Mouse (Mus musculus) activated CD4-positive, CD25-positive, alpha-beta regulatory T cell, adult 4 months (primary cell): Measurements from ENCODE around the gene Tmem95. TPM values are rescaled to one million over a fixed set of nuclear protein-coding genes. Genes with fewer than 3 reads are reported as not detected.

ENCODE experiments used
- ATAC-seq: one replicate; pipeline ENCODE4 v1.8.0; 2017
- polyA plus RNA-seq, 2 experiments: library from polyadenylated mRNA; unstranded; fragments of 100-300 nt; shearing (Covaris generic); gene quantifications; one replicate each; pipeline ENCODE4 v1.2.1; 2017

Tmem95 gene
- polyA plus RNA-seq, 2 experiments from 2014 or later = not detected

DNA sequence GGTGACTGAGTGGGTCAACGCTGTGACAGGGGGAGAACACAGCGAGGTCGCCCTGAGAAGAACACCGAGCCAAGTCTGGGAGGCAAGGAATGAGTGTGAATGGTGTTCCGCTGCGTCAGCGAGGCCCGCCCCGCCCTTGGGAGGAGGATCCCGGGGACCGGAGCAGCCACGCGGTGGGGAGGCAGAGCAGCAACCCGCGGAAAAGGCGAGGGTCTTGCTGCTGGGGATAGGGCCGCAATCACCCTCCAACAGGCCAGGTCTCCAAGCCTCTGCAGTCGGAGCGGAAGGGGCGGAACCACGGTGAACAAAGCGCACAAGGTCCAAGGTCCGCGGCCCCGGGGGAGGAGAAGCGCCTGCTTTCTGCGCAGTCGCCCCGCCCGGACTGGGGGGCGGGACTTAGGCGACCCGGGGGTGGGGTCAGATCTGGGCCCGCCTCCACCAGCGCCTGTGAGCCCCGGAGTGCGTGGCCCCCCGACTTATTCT lies 31.6 kb downstream of the Tmem95 start, which contains the start of gene Plscr3:
Gene Plscr3 (plus strand): TSS at position 179 of the 483 bp plus-strand sequence.
- ATAC-seq = peak; percentile 80

DNA sequence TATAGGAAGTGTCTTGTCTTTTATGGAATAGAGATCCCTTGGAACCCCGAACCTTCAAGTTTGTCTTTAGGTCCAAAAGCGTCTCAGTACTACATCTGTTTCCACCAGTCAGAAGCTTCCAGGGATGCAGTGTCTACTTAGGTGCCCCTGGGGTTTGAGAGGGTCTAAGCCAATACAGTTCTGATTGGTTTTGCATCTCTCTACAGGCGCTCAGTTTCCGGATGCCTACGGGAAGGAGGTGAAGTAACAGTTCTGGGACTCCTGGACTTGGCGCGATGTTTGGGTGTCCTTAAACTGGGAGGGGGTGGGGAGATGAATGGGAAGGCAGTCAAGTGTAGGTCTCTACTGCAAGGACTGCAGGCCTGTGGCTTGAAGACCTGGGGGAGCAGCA lies 39.1 kb downstream of the Tmem95 start:
- peak; percentile 16 for ATAC-seq

DNA sequence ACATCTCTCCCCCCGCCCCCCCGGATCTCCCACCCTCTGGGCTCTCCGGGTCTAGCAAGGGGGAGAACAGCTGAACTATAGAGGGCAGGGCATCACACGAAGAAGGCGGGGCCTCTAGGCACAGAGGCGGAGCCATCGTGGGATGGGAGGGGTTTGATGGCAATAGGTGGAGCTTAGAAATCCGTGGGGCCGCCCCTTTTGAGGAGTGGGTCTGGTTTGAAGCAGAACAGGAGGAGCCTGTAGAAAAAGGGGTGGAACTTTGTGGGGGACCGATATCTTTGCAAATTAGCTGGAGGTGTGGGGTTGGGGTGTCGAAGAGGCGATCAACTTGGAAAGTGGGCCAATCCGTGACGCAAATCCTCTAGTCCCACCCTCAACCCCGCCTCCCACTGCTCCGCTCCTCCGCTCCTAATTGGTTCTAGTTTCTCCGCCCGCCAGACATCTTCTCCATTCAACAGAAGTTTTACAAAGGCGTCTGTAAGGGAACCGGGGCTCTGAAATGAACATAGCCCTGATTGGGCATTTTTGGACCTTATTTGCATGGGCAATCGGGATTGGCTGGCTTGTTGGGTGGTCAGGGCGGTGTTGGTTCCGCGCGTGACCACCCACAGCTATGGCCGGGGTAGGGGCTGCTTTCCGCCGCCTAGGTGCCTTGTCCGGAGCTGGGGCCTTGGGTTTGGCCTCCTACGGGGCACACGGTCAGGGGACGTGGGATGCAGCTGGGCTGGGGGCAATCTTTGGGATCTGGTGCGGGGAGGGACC lies 39.7 kb downstream of the Tmem95 start, which contains the start of gene Tmem256:
Gene Tmem256 (plus strand): TSS at position 563 of the 762 bp plus-strand sequence.
- peak; percentile 87 for ATAC-seq

DNA sequence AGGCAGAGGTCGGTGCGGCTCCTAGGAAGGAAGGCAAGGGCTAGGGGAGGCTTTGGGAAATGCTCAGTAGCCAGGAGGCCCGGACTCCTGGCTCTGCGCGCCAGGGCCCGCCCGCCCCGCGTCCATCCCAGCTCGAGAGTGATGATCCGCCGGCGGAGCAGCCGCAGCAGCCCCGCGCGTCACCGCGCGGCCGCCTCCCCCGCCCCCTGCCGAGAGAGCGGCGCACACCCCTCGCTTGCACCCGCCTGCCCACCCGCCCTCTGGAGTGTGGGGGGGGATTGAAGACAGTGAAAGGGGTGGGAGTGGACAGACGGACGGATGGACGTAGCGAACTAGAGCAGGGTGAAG lies 40.2 kb downstream of the Tmem95 start, which contains the start of gene Nlgn2:
Gene Nlgn2 (minus strand): TSS at position 181 of the 348 bp plus-strand sequence.
- no peak for ATAC-seq

DNA sequence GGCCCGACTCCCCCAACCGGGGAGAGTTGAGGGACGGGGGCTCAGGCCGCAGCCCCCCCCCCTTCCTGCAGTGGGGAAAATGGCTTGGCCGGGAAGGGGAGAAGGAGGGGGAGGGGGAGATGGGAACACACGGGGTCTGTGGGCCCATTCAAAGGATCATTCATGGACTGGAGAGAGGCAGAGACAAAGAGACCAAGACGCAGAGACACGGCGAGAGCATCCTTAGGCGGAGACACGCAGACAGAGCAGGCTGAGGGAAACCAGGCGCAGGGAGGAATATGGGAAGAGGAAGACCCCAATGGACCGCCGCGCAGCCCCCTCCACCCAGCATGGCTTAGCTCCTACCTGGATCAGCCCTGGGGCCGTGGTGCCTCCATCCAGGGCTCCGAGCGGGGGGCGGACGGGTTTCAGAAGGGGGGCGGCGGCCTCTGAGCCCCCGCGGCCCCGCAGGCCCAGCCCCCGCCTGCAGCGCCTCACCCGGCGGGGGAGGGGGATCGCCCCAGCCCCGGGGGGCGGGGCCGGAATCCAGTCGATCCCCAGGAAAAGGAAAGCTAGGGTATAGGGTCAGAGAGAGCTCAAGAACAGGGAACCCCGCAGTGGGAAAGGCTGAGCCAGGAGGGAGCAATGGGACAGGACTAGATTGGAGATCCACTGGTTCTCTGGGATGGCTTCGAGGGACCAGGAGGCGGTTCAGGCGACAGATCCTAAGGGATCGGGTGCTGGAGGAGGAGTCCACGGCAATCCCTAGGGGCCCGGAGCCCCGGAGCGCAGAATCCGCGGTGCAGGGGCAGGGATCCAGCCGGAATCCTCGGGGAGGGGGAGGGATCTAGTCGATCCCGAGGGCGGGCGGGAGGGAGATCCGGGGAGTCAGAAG lies 40.9 kb downstream of the Tmem95 start:
- ATAC-seq = no peak

DNA sequence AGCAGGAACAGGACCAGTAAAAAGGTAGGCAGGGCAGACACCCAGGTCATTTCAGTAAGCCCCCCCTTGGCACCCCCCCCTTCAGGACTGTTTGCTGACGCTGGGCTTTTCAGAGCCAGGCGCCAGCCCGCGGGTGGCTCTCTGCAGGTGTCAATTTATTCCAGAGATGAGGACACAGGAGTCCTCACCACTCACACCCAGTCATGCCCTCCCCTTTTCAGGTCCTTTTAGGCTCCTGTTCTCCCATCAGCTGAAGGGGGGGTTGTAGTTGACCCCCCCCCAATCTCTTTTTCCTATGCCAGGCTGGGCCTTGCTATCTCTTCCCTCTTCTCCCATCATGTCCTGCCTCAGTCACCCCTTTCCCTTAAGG lies 41.9 kb downstream of the Tmem95 start:
- no peak for ATAC-seq

DNA sequence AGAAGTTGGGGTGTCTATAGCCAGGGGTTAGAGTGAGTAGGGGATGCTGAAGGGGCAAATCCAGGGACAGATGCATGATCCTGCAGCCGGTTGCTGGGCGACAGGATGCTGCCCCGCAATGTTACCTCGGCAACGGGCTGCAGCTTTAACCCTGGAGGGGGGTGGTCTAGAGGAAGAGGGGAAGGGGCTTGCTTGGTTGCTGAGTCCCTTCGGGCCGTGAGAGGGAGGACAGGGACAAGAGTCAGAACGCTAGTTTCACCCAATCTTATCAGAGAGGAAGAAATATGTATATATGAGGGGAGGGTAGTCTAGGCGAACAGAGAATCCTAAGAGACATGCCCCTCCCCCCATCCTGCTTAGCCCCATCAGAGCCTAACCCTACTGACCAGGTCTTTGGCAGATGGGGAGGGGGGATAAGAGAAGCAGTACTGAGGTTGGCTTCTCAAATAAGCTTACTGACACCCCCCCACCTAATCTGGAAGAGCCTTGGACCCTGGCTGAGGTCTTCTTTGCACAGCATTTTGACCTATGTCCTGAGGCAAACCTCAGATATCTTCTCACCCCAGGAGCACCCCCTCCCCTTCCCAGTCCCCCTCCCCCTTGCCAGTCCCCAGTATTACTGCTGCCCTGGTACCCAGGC lies 42.4 kb downstream of the Tmem95 start:
- ATAC-seq = no peak

DNA sequence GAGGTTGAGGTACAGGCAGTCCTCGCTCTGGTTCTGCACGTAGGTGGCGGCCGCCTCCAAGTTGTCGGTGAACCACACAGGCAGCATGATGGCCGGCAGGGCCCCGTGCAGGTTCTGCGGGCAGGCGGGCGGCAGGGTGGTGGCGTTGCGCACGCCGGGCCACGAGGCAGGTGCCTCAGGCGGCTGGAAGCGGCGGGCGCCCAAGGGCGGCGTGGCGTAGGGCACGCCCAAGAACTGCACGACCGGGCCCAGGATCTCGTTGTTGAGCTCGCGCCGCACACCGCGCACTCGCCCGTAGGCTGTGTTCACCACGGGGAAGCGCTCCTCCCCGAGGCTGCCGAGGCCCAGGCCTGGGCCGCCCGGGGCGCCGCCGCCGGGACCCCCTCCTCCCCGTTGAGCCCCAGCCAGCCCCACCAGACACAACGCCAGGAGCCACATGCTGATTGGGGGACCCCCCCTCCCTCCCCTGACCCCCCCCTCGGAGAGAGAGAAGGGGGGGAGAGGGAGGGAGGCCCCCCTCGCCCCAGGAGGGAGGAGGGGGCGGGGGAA lies 43.7 kb downstream of the Tmem95 start:
- peak; percentile 9 for ATAC-seq

DNA sequence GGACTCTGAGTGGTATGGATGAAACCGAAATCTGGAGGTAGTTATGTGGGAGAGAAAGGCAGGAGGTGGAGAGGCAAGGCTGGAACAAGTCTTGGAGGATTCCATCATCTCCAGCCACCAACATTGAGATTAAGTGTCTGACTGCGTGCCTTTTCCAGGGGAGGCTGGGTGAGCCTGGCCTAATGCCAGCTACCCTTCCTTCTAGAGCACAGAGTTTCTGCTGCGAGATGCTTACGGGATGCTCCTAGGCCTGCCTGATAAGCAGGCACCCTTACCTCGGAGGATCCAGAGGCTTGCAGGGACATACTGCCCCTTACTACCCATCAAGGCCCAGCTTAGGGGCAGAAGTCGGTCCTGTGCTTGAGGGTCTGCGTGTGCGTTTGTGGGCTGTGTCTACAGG lies 44.3 kb downstream of the Tmem95 start:
- ATAC-seq = no peak

DNA sequence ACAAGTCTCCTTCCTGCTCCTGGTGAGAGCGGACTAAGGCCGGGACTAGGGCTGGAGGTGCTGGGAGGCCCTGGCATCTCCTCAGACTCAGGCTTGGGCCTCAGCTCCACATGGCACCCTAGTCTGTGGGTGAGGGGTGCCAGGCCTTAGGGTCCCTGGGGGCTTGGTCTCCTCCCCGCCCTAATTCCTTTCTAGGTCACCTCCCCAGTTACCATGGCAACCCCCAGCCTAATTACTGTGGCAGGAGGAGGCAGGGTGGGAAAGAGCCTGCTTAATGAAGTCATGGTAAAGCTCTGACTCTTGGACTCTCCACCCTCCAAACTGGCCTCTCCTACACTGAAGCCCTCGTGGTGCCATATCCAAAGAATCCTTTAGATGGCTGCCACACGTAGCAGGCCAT lies 49.0 kb downstream of the Tmem95 start:
- no peak for ATAC-seq

Other genes with a start within 250 kb of the Tmem95 start
- 1 to 10 TPM; 6.5 to 7.1 TPM for gene Fxr2, start 245.0 kb downstream of the Tmem95 start, polyA plus RNA-seq
- not detected for gene Sox15, start 222.7 kb downstream of the Tmem95 start, polyA plus RNA-seq
- gene Mpdu1, start 215.4 kb downstream of the Tmem95 start, polyA plus RNA-seq = 10 to 100 TPM; 41.3 to 59.7 TPM
- gene Cd68, start 211.9 kb downstream of the Tmem95 start, polyA plus RNA-seq = 1 to 10 TPM; 3.3 to 5.3 TPM
- 100 to 1,000 TPM; 202 to 297 TPM for gene Eif4a1, start 205.6 kb downstream of the Tmem95 start, polyA plus RNA-seq
- gene Senp3, start 195.9 kb downstream of the Tmem95 start, polyA plus RNA-seq = 10 to 100 TPM; 32.7 to 33.0 TPM
- gene Tnfsf13, start 192.2 kb downstream of the Tmem95 start, polyA plus RNA-seq = not detected
- gene Tnfsf12, start 182.2 kb downstream of the Tmem95 start, polyA plus RNA-seq = not detected
- gene Tnfsfm13, start 181.9 kb downstream of the Tmem95 start, polyA plus RNA-seq = not detected
- gene Polr2a, start 119.4 kb downstream of the Tmem95 start, polyA plus RNA-seq = 10 to 100 TPM; 24.0 to 28.8 TPM
- not detected for gene Slc35g3, start 116.0 kb downstream of the Tmem95 start, polyA plus RNA-seq
- gene Zbtb4, start 112.1 kb downstream of the Tmem95 start, polyA plus RNA-seq = 1 to 10 TPM; 7.8 to 8.1 TPM
- 1 to 10 TPM in 1 of 2 experiments, under 1 TPM in 1; 0.66 to 4.1 TPM for gene Chrnb1, start 82.1 kb downstream of the Tmem95 start, polyA plus RNA-seq
- not detected for gene Fgf11, start 76.2 kb downstream of the Tmem95 start, polyA plus RNA-seq
- not detected for gene Tmem102, start 72.4 kb downstream of the Tmem95 start, polyA plus RNA-seq
- gene Gm39566, start 62.7 kb downstream of the Tmem95 start, polyA plus RNA-seq = under 1 TPM in 1 of 2 experiments, not detected in 1; 0.08 TPM
- not detected for gene Spem2, start 59.6 kb downstream of the Tmem95 start, polyA plus RNA-seq
- gene Spem1, start 55.8 kb downstream of the Tmem95 start, polyA plus RNA-seq = not detected
- under 1 TPM; 0.59 to 0.66 TPM for gene Nlgn2, start 40.2 kb downstream of the Tmem95 start, polyA plus RNA-seq
- 100 to 1,000 TPM; 127 to 138 TPM for gene Tmem256, start 39.5 kb downstream of the Tmem95 start, polyA plus RNA-seq
- 10 to 100 TPM; 15.4 to 17.5 TPM for gene Plscr3, start 31.6 kb downstream of the Tmem95 start, polyA plus RNA-seq
- gene Tnk1, start 19.3 kb downstream of the Tmem95 start, polyA plus RNA-seq = not detected
- under 1 TPM in 1 of 2 experiments, not detected in 1; 0.56 TPM for gene Kctd11, start 3.4 kb upstream of the Tmem95 start, polyA plus RNA-seq
- gene Acap1, start 17.5 kb upstream of the Tmem95 start, polyA plus RNA-seq = 100 to 1,000 TPM; 213 to 273 TPM
- 1 to 10 TPM; 1.1 to 1.2 TPM for gene 2810408A11Rik, start 23.0 kb upstream of the Tmem95 start, polyA plus RNA-seq
- 1 to 10 TPM; 7.9 to 8.0 TPM for gene Neurl4, start 23.1 kb upstream of the Tmem95 start, polyA plus RNA-seq
- gene Gps2, start 35.9 kb upstream of the Tmem95 start, polyA plus RNA-seq = 100 to 1,000 TPM in 1 of 2 experiments, 10 to 100 TPM in 1; 90.7 to 106 TPM
- 1,000 to 10,000 TPM; 1,092 to 1,351 TPM for gene Eif5a, start 43.9 kb upstream of the Tmem95 start, polyA plus RNA-seq
- gene Ybx2, start 57.8 kb upstream of the Tmem95 start, polyA plus RNA-seq = not detected
- gene Slc2a4, start 70.2 kb upstream of the Tmem95 start, polyA plus RNA-seq = not detected
- not detected for gene Cldn7, start 86.8 kb upstream of the Tmem95 start, polyA plus RNA-seq
- gene Ctdnep1, start 103.1 kb upstream of the Tmem95 start, polyA plus RNA-seq = 10 to 100 TPM; 21.4 to 24.8 TPM
- 10 to 100 TPM; 62.1 to 69.7 TPM for gene Elp5, start 104.5 kb upstream of the Tmem95 start, polyA plus RNA-seq
- gene Gabarap, start 113.1 kb upstream of the Tmem95 start, polyA plus RNA-seq = 100 to 1,000 TPM; 343 to 373 TPM
- gene Phf23, start 117.8 kb upstream of the Tmem95 start, polyA plus RNA-seq = 10 to 100 TPM; 32.1 to 44.9 TPM
- gene Dvl2, start 122.6 kb upstream of the Tmem95 start, polyA plus RNA-seq = 1 to 10 TPM; 2.7 to 3.9 TPM
- 100 to 1,000 TPM; 107 to 139 TPM for gene Acadvl, start 137.4 kb upstream of the Tmem95 start, polyA plus RNA-seq
- 10 to 100 TPM in 1 of 2 experiments, 1 to 10 TPM in 1; 9.7 to 11.6 TPM for gene Dlg4, start 138.9 kb upstream of the Tmem95 start, polyA plus RNA-seq
- not detected for gene Asgr1, start 176.1 kb upstream of the Tmem95 start, polyA plus RNA-seq
- gene Asgr2, start 214.6 kb upstream of the Tmem95 start, polyA plus RNA-seq = not detected